ENCODE assay signal across 1 mouse cellular context in genomic region chr7:100121376-100121789, GRCm38 (mm10).
A peak's percentile ranks its signal among the peaks of the same experiment; 100 is the strongest.
TF ChIP-seq lines count a peak whose summit lies in the region.

Pold3 (minus strand) TSS chr7:100121565.

TF ChIP-seq in CH12.LX, 34 proteins besides CTCF, POLR2A, EP300 and RAD21 (continued from another document):
- no peak for TF ChIP-seq CHD1 (IDR thresholded peaks at IDR 0.05; ENCODE audit: low read depth, low read length)
- TF ChIP-seq ZKSCAN1 (IDR thresholded peaks at IDR 0.05; ENCODE audit: borderline replicate concordance, low read depth, low read length), result no peak
- TF ChIP-seq ZMIZ1 (IDR thresholded peaks at IDR 0.05; ENCODE audit: low read depth, low read length), result no peak; the same call in 1 of the 2 replicates
- peak; percentile 46; the same call in 1 of the 2 replicates for TF ChIP-seq NRF1 (IDR thresholded peaks at IDR 0.05; ENCODE audit: low read depth, low read length)
- TF ChIP-seq HCFC1 (IDR thresholded peaks at IDR 0.05; ENCODE audit: low read depth, low read length), result peak; percentile 92
- TF ChIP-seq GABPA (IDR thresholded peaks at IDR 0.05; ENCODE audit: insufficient replicate concordance, low read depth, low read length), result no peak
- peak; percentile 97 for TF ChIP-seq KAT2A (IDR thresholded peaks at IDR 0.05; ENCODE audit: insufficient replicate concordance, low read length)
- TF ChIP-seq MYC (IDR thresholded peaks at IDR 0.05; ENCODE audit: low read depth, low read length), result peak; percentile 79
- TF ChIP-seq MXI1 (IDR thresholded peaks at IDR 0.05; ENCODE audit: low read depth, low read length), result peak; percentile 97
- TF ChIP-seq ZNF384 (IDR thresholded peaks at IDR 0.05; ENCODE audit: low read depth, low read length), result 0 out of 2 replicates have a peak, but pooled peaks have one; percentile 19
- TF ChIP-seq SMC3 (IDR thresholded peaks at IDR 0.05; ENCODE audit: low read depth, low read length), result no peak
- 0 out of 2 replicates have a peak, but pooled peaks have one; percentile 46 for TF ChIP-seq MAFK (IDR thresholded peaks at IDR 0.05; ENCODE audit: insufficient replicate concordance, low read length)
- TF ChIP-seq RCOR1 (conservative IDR thresholded peaks at IDR 0.05; ENCODE audit: low read depth, low read length), result no peak
